Mouse (Mus musculus) heart, postnatal 0 days (tissue): Measurements from ENCODE around the gene Efcab11. TPM values are rescaled to one million over a fixed set of nuclear protein-coding genes. Genes with fewer than 3 reads are reported as not detected.

Source experiments
- ATAC-seq: fragments of 200-750 bp; cut with Nextera tagmentation; 2 replicates; pipeline ENCODE4 v1.8.0; 2017; ENCODE audit warnings: low read depth, moderate number of reproducible peaks, moderate library complexity; ENCODE audit not compliant: insufficient read depth
- DNase-seq: peaks from one replicate; pipeline ENCODE4 v3.0.0-alpha.2; 2016; ENCODE audit warnings: low spot score
- H3K27ac ChIP-seq: fragments of 300-500 bp; sonication (generic); 2 replicates; pipeline ENCODE4 v1.5.1; 2014; ENCODE audit warnings: low read depth, mild to moderate bottlenecking
- H3K27me3 ChIP-seq: fragments of 300-500 bp; sonication (generic); 2 replicates; pipeline ENCODE4 v1.6.1; 2014; ENCODE audit warnings: low read length, mixed read lengths; ENCODE audit not compliant: control insufficient read depth, insufficient read depth
- H3K36me3 ChIP-seq: fragments of 300-500 bp; sonication (generic); replicated peaks from 2 replicates; pipeline ENCODE4 v1.6.1; 2014; ENCODE audit warnings: low read length, mixed read lengths; ENCODE audit not compliant: control insufficient read depth, insufficient read depth
- H3K4me1 ChIP-seq: fragments of 300-500 bp; sonication (generic); 2 replicates; pipeline ENCODE4 v1.6.1; 2014; ENCODE audit warnings: antibody characterized with exemption; ENCODE audit not compliant: control insufficient read depth, insufficient read depth
- H3K4me2 ChIP-seq: fragments of 300-500 bp; sonication (generic); 2 replicates; pipeline ENCODE4 v1.6.1; 2014; ENCODE audit warnings: low read depth, mild to moderate bottlenecking, low read length, moderate library complexity
- H3K4me3 ChIP-seq: fragments of 300-500 bp; sonication (generic); 2 replicates; pipeline ENCODE4 v1.5.1; 2014; ENCODE audit warnings: low read depth, low read length
- H3K9ac ChIP-seq: fragments of 300-500 bp; sonication (generic); replicated peaks from 2 replicates; pipeline ENCODE4 v1.6.1; 2014; ENCODE audit warnings: low read depth, low read length, mixed read lengths
- H3K9me3 ChIP-seq: fragments of 300-500 bp; sonication (generic); replicated peaks from 2 replicates; pipeline ENCODE4 v1.6.1; 2016; ENCODE audit warnings: low read length; ENCODE audit not compliant: control insufficient read depth
- CTCF ChIP-seq: IDR thresholded peaks from 2 replicates; pipeline ENCODE4 v1.5.1; 2016; ENCODE audit warnings: antibody characterized with exemption, control low read depth, low read depth
- EP300 ChIP-seq: IDR thresholded peaks from 2 replicates; pipeline ENCODE4 v1.6.1; 2016; ENCODE audit warnings: antibody characterized with exemption, low read depth
- WGBS: fragments of 180-500 bp; shearing (Covaris S2); extraction: QIAGEN DNeasy Blood & Tissue Kit; methylation state at CpG from one replicate; pipeline ENCODE4 v1.1.7; 2014; 5-methylcytosine and 5-hydroxymethylcytosine counted together
- polyA plus RNA-seq: library from polyadenylated mRNA; unstranded; fragments of >200 nt; fragmentation: Nextera tagmentation; extraction: Ambion mirVana; gene quantifications from 2 replicates; pipeline ENCODE4 v1.2.1, GENCODE M21; 2015
- total RNA-seq: library from RNA; depleted of rRNA; stranded (reverse); fragments of >200 nt; gene quantifications from 2 replicates; pipeline ENCODE4 v1.2.3, GENCODE M21; 2014; ENCODE audit warnings: low replicate concordance

The Efcab11 gene
- total and polyA plus RNA-seq, 2 experiments from 2014 or later = 2.2 to 4.0 TPM

DNA sequence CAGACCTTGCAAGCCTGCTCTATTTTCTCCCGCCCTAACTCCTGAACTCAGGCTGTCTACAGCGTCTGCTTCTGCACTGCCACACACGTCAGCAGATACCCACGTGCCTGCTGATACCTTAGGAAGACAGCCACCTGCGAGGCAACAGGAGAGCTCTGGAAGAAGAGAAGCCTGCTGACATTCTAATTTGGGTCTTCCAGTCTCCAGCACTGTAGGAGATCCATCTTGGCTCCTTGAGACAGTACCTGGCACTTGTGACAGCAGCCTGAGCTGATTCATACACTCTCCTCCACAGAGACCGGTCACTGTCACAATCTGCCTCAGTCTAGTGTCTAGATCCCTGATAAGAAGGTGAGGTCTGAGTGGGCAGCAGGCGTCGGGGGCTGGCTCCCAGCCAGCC is 182.0 kb downstream of the Efcab11 start:
- no peaks in the 10 kb centered on the region for H3K9me3 ChIP-seq
- H3K4me3 ChIP-seq = no peak overlapping the region
- no peaks in the 10 kb centered on the region for H3K36me3 ChIP-seq
- DNase-seq = no peak
- H3K4me1 ChIP-seq = peaks cover 7% of the 10 kb centered on the region; the same call in 1 of the 2 replicates
- H3K27me3 ChIP-seq = no peaks in the 10 kb centered on the region
- no peak for ATAC-seq
- WGBS = 51% methylated on average over 8 of the region's 8 CpGs
- H3K4me2 ChIP-seq = no peak overlapping the region
- no peak for TF ChIP-seq CTCF
- TF ChIP-seq EP300 = no peak
- no peak overlapping the region for H3K27ac ChIP-seq
- H3K9ac ChIP-seq = no peak overlapping the region

DNA sequence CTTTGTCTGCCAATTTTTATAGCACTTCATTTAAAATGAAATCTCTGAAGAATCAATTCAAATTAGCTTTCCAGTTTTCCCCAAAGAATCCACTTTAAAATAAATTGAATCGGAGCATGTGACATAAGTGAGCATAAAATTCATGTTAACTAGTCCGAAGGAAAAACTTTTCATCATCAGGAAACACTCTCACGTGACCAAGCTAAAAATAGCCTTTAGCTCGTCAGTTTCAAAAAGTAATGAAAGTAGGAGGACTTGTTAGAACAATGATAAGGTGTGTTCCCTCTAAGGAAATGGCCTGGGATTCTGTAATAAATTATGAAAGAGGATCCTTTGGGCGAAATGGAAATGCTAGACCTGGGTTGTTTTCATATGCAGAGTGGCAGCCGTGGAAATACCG is 183.9 kb downstream of the Efcab11 start:
- TF ChIP-seq EP300 (no peak), CTCF (no peak)
- Histone ChIP-seq H3K36me3 (no peaks in the 10 kb centered on the region), H3K9me3 (no peaks in the 10 kb centered on the region), H3K27me3 (no peaks in the 10 kb centered on the region), H3K4me3 (no peak overlapping the region), H3K27ac (no peak overlapping the region), H3K9ac (no peak overlapping the region), H3K4me1 (peaks cover 7% of the 10 kb centered on the region; the same call in 1 of the 2 replicates), H3K4me2 (0 out of 2 replicates have a peak overlapping the region, but pooled peaks have one; percentile 8)
- ATAC-seq = no peak
- no peak for DNase-seq
- WGBS = 42% methylated on average over 7 of the region's 7 CpGs

- Histone ChIP-seq H3K4me1 (peaks cover 7% of the 10 kb centered on the region; the same call in 1 of the 2 replicates), H3K27me3 (no peaks in the 10 kb centered on the region), H3K27ac (no peak overlapping the region), H3K4me2 (no peak overlapping the region), H3K9ac (no peak overlapping the region), H3K9me3 (no peaks in the 10 kb centered on the region), H3K4me3 (no peak overlapping the region), H3K36me3 (no peaks in the 10 kb centered on the region)
- WGBS = 90% methylated on average over 5 of the region's 5 CpGs
- DNase-seq = no peak
- TF ChIP-seq EP300 = no peak
- TF ChIP-seq CTCF = no peak
- no peak for ATAC-seq
Measured at GRCm38 (mm10) chr12:99699379-99700023, 184.7 kb downstream of the Efcab11 start.

DNA sequence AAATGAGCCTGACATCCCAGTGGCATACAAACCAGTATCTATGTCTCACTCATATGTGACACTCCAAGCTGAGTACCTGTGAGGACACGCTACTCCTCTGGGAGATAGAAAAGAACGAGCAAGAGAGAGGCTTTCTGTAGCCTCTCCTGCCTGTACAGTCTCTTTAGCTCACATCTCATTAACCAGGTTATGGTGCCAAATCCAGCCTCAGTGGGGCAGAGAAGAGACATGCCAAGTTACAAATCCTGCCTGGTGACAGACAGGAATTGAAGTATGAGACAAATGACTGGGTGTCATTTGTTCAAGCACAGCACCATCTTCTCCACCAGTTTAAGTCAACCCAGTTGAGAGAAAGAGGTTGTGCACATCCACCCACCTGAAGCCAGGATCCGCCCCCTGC is 190.2 kb downstream of the Efcab11 start:
- no peak overlapping the region for H3K4me3 ChIP-seq
- ATAC-seq = no peak
- no peaks in the 10 kb centered on the region for H3K4me1 ChIP-seq
- no peaks in the 10 kb centered on the region for H3K27me3 ChIP-seq
- 91% methylated on average over 3 of the region's 3 CpGs for WGBS
- H3K9me3 ChIP-seq = no peaks in the 10 kb centered on the region
- DNase-seq = no peak
- H3K9ac ChIP-seq = no peak overlapping the region
- no peak overlapping the region for H3K4me2 ChIP-seq
- TF ChIP-seq EP300 (no peak), CTCF (no peak)
- no peaks in the 10 kb centered on the region for H3K36me3 ChIP-seq
- no peak overlapping the region for H3K27ac ChIP-seq

DNA sequence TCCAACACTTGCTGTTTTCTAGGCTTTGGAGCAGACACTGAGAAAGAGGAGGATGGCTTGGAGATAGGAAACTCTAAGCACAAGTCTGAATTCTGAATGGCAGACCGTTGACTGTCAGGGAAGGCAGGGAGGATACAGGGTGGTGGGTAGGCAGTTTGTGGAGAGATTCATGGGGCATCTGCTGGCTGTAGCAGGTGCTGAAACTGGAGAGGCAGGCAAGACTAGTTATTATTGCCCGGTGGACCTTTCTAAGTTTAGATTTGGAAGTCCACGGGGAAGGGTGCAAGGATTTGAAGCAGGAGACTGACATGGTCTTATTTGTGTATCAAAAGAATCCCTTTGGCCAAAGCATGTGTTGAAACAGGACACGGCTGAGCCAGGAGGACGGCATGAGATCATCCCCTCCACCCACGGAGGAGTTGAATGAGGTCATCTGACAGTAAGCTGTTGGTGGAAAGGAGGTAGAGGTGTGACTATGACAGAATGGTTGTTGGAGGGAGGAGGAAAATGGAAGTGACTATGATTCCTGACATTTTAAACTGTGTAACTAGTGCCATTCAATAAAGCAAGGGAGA is 197.7 kb downstream of the Efcab11 start:
- WGBS = 19% methylated on average over 6 of the region's 6 CpGs
- no peak for TF ChIP-seq EP300
- TF ChIP-seq CTCF = no peak

More for the DNA sequence above, 197.7 kb downstream of the Efcab11 start:
- H3K27me3 ChIP-seq = no peaks in the 10 kb centered on the region
- H3K9me3 ChIP-seq = no peaks in the 10 kb centered on the region
- H3K4me1 ChIP-seq = peaks cover 6% of the 10 kb centered on the region; the same call in 1 of the 2 replicates
- H3K27ac ChIP-seq = peak overlapping the region; percentile 55; the same call in 1 of the 2 replicates
- H3K4me3 ChIP-seq = no peak overlapping the region
- no peaks in the 10 kb centered on the region for H3K36me3 ChIP-seq
- H3K4me2 ChIP-seq = no peak overlapping the region
- ATAC-seq (no peak), DNase-seq (no peak)
- H3K9ac ChIP-seq = no peak overlapping the region
